Mouse (Mus musculus): ENCODE results near the gene C1qtnf6.

C1qtnf6 gene

DNA sequence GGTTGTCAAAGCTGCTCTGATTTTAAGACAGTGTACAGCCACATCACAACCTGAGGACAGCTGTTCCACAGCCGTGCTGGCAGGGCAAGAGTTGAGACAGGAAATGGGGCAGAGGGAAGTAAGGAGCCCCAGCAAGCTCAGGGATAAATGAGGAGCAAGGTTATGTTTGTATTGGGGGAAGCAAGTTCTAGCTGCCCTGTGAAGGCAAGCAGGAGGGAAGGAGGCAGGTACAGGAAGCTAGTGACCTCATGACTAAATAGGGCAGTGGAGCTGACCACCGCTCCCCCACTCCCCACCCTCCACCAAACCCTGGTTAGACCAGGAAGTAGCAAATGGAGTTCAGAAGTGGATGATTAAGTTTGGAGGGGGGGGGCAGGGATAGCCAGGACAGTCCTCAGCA, 50.2 kb downstream of the C1qtnf6 start:
- no peak for DNase-seq (ENCODE audit: low spot score in 2 of 2)

DNA sequence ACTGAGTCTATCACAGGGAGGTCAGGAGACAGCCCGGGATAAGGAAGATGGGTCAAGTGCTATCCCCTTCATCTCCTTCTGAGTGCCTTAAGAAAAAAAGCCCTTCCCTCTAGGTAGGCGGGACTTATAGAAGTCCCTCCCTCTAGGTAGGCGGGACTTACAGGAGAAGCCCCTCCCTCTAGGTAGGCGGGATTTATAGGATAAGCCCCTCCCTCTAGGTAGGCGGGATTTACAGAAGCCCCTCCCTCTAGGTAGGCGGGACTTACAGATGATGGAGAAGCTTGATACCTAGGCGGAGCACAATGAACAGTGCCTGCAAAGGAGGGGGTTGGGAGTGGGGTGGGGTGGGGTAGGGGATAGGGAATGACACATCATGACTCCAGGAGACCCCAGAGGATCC, 51.1 kb downstream of the C1qtnf6 start:
- no peak for DNase-seq (ENCODE audit: low spot score in 2 of 2)

DNA sequence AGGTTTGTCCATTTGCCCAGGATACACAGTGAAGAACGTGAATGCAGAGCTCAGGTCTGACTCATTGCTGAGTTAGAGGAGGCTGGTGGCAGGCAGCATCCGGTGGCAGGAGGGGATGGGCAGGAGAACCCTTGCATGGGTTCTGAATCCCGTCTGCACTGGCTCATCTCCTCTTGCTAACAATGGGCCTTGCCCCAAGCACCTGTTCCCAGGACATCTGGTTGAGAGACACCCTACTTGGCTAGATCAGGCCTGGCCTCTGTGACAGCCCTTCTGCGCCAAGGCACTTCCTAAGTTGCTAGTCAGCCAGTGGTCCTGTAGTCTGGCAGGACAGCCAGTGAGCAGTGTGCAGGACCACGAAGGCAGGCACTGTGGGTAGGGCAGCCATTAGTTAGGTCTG, 51.7 kb downstream of the C1qtnf6 start:
- DNase-seq (ENCODE audit: low spot score in 2 of 2) = peak; percentile 7 to 17

DNA sequence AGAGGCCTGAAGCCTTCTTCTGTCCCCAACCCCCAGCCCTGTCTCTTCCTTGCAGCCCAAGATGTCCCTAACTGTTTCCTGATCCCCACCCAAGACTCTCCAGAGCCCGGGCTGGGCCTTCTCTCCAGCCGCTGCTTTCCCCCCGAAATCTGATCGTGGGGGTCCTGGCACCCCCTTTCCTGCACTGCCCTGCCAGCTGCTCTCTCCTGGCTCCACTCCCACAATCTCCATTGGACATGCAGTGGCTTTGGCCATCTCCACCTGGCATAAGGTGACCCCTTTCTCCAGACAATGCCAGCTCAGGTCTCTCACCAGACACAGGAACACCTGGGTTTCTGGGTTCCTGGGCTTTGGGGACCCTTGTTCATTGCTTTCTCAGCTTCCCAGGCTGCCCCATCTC, 53.1 kb downstream of the C1qtnf6 start:
- DNase-seq (ENCODE audit: low spot score in 2 of 2) = no peak

DNA sequence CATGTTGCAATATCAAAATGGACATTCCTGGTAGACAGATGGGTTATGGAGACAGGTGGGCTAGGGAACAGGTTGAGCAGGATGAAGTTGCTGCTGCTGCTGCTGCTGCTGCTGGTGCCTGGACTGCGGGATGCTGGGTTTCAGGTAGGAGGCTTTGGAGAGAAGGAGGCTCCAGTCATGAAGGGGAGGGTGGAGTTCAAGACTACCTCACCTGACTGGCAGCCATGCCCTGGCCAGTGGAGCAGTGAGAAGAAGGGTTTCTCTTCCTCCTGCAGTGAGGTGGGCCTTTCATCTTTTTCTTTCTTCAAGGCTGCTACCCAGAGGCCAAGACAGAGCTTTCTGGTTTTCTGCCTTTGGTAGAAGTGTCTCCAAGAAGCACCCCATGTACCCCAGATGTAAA, 54.3 kb downstream of the C1qtnf6 start:
- no peak for DNase-seq (ENCODE audit: low spot score in 2 of 2)

DNA sequence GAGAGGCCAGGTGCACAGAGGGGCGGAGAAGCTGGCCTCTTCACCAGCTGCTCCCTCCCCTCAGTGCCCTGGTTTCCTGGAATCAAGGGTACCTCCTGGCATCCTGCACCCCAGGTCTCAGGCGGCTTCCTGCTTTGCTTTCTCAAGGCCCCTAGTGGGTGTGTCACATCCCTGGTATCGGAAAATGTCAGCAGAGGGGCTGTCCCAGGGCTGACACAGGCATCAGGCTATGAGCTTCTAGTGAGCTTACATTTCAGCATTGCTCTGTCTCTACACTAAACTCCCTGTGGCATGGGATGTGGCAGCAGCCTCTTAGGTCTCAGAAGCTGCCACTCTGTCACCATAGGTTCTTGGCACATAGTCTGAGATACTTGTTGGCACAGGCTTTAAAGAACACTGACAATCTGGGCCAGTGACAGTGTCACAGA, 55.6 kb downstream of the C1qtnf6 start:
- no peak for DNase-seq (ENCODE audit: low spot score in 2 of 2)

DNA sequence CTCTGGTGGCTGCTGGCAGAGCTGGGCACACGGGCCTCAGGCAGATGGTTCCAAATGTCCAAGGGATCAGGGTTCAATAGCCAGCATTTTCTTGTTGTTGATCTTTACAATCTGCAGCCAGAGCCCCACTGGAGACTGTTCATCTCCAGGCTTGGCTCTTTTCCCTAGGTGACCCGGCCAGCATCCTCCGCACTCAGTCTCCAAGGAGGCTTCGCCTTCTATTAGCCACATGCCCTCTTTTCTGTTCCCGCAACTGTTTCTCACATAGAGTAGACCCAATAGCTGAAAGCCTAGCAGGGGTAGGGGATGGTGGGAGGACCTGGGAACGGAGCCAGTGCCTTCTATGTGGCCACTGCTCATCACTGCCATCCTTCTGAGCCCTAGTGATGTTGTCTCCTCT, 57.8 kb downstream of the C1qtnf6 start:
- DNase-seq (ENCODE audit: low spot score in 2 of 2) = no peak

Measured in right cerebral cortex, adult 2 months (tissue).